Mouse (Mus musculus) mature B cell (primary cell): Measurements from ENCODE around the gene Lamb2.

ENCODE experiments used
- in situ Hi-C: fragments of 300-500 bp; cut with MboI; formaldehyde crosslinking; loops from 2 replicates; pipeline ENCODE4 v1.14.3; 2019

Gene Lamb2

GRCm38 (mm10) chr9:108491286-108491580, 11.7 kb downstream of the Lamb2 start:
- in situ Hi-C loops = no loop called here

GRCm38 (mm10) chr9:108492043-108492750, 12.7 kb downstream of the Lamb2 start:
- in situ Hi-C loops = no loop called here

- in situ Hi-C loops = no loop called here
These were observed 13.7 kb downstream of the Lamb2 start for GRCm38 (mm10) chr9:108493246-108493645.

GRCm38 (mm10) chr9:108494146-108494825, 14.8 kb downstream of the Lamb2 start:
- in situ Hi-C loops = no loop called here

GRCm38 (mm10) chr9:108494905-108495304, 15.4 kb downstream of the Lamb2 start:
- in situ Hi-C loops = no loop called here

GRCm38 (mm10) chr9:108499231-108499630, 19.7 kb downstream of the Lamb2 start:
- in situ Hi-C loops = no loop called here

GRCm38 (mm10) chr9:108499943-108500342, 20.4 kb downstream of the Lamb2 start:
- in situ Hi-C loops = no loop called here

GRCm38 (mm10) chr9:108506901-108507300, 27.4 kb downstream of the Lamb2 start:
- in situ Hi-C loops = no loop called here

GRCm38 (mm10) chr9:108507619-108508434, 28.3 kb downstream of the Lamb2 start, which contains the start of gene Qars:
Gene Qars, plus strand, starts transcription at chr9:108507706.
- in situ Hi-C loops = no loop called here

GRCm38 (mm10) chr9:108508776-108509175, 29.2 kb downstream of the Lamb2 start:
- in situ Hi-C loops = no loop called here

- in situ Hi-C loops = no loop called here
These were observed 37.1 kb downstream of the Lamb2 start, which contains the start of gene Qrich1 for GRCm38 (mm10) chr9:108516380-108517251. Gene Qrich1, plus strand, starts transcription at chr9:108516806.

- in situ Hi-C loops = no loop called here
These were observed 37.9 kb downstream of the Lamb2 start for GRCm38 (mm10) chr9:108517253-108517930.

- in situ Hi-C loops = no loop called here
These were observed 38.4 kb downstream of the Lamb2 start for GRCm38 (mm10) chr9:108517931-108518332.

GRCm38 (mm10) chr9:108521604-108522003, 42.1 kb downstream of the Lamb2 start:
- in situ Hi-C loops = no loop called here

- in situ Hi-C loops = no loop called here
These were observed 43.8 kb downstream of the Lamb2 start for GRCm38 (mm10) chr9:108523341-108523740.

GRCm38 (mm10) chr9:108525400-108525799, 45.9 kb downstream of the Lamb2 start:
- in situ Hi-C loops = no loop called here

GRCm38 (mm10) chr9:108530954-108531353, 51.4 kb downstream of the Lamb2 start:
- in situ Hi-C loops = no loop called here

- in situ Hi-C loops = no loop called here
These were observed 52.0 kb downstream of the Lamb2 start for GRCm38 (mm10) chr9:108531496-108531895.
